Mouse (Mus musculus): ENCODE measurements around the gene Abracl. TPM values are rescaled to one million over a fixed set of nuclear protein-coding genes. Genes with fewer than 3 reads are reported as not detected.

Abracl gene
- total RNA-seq, 2 experiments from 2014 or later = 2.7 to 4.5 TPM

GRCm38 (mm10) chr10:18034408-18034807 is 11.3 kb upstream of the Abracl start:
- intact Hi-C loops (cut with DNase I) = no loop called here
- DNase-seq = no peak

- peak; percentile 23 to 51 for DNase-seq
- intact Hi-C loops (cut with DNase I) = no loop called here
These were observed 776 bp downstream of the Abracl start for GRCm38 (mm10) chr10:18022312-18022711.

DNA sequence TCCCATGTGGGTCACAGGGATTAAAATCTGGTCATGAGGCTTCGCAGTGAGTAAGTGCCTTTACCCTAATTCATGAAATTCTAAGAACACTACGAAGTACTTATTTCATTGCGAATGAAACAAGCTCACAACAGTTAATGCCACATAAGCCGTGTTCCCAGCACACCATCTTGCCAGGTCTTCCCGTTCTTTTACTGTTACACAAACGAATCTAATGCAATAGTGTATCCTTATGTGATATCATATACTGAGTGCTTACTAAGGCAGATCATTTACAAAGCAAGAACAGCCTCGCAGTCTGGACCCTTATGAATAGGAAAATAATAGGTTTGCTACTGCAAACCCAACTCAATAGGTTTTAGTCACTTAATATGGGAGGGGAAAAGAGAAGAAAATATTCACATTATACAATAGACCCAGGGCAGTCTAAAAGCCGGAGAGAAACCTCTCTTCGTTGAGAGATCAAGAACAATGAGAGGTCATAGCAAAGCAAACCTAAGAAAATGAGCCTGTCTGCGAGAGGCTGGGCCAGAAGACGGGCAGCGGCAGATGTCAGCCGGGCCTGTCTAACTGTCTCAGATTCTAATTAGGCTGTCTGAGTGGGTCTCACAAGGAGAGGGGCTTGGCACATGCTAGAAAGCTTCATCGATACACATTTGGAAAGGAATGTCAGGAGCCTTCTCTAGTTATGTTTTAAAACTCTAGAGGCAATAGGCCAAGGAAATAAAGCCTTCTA is 1.3 kb downstream of the Abracl start:
- DNase-seq = no peak
- intact Hi-C loops (cut with DNase I) = no loop called here

DNA sequence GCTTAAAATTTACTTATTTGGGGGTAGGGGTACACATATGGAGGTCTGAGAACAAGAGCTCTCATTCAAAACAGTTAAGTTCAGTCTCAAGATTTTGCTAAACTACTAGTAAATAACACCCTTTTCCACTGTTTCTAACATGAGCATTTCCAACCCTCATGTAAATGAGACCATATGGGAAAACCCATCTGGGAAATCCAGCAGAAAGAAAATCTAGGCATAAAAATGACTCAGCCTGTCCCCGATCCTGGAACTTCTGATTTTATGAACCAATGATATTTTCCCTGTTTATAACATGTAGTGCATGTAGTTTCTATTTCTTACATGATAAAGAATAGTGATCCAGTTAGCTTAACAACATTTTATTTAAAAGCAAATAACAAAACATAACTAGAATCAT is 2.2 kb downstream of the Abracl start:
- intact Hi-C loops (cut with DNase I) = no loop called here
- DNase-seq = no peak

DNA sequence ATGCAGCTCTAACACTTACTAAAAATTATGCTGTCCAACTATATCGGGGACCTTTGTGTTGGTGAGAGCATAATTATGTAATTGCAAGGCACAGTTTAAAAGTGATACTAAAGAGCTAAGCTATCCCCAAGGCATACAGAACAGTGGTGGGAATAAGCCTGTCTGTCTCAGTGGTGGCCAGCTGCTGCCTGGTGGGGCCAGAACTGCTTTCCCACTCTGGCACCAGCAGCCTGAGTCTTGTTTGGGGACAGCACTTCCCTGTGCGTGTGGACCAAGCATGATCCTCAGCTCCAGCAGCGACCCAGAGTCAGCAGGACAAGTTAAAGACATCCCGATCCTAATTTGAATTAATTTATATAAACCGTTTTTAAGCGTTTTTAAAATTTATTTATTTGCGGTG is 2.6 kb downstream of the Abracl start:
- intact Hi-C loops (cut with DNase I) = no loop called here
- DNase-seq = no peak

- intact Hi-C loops (cut with DNase I) = no loop called here
- DNase-seq = no peak
These were observed 11.3 kb downstream of the Abracl start for GRCm38 (mm10) chr10:18011761-18012160.

GRCm38 (mm10) chr10:18009744-18010143 is 13.3 kb downstream of the Abracl start:
- intact Hi-C loops (cut with DNase I) = no loop called here
- DNase-seq = no peak

GRCm38 (mm10) chr10:18008118-18008517 is 15.0 kb downstream of the Abracl start:
- DNase-seq = no peak
- intact Hi-C loops (cut with DNase I) = no loop called here

- no peak for DNase-seq
- intact Hi-C loops (cut with DNase I) = no loop called here
These were observed 15.8 kb downstream of the Abracl start for GRCm38 (mm10) chr10:18007243-18007642.

GRCm38 (mm10) chr10:18006756-18007155 is 16.3 kb downstream of the Abracl start:
- DNase-seq = peak in 1 of 2 experiments; percentile 37

GRCm38 (mm10) chr10:18005136-18005955 is 17.7 kb downstream of the Abracl start:
- intact Hi-C loops (cut with DNase I) = no loop called here
- no peak for DNase-seq

More at GRCm38 (mm10) chr10:18006756-18007155, 16.3 kb downstream of the Abracl start:
- intact Hi-C loops (cut with DNase I) = no loop called here

DNA sequence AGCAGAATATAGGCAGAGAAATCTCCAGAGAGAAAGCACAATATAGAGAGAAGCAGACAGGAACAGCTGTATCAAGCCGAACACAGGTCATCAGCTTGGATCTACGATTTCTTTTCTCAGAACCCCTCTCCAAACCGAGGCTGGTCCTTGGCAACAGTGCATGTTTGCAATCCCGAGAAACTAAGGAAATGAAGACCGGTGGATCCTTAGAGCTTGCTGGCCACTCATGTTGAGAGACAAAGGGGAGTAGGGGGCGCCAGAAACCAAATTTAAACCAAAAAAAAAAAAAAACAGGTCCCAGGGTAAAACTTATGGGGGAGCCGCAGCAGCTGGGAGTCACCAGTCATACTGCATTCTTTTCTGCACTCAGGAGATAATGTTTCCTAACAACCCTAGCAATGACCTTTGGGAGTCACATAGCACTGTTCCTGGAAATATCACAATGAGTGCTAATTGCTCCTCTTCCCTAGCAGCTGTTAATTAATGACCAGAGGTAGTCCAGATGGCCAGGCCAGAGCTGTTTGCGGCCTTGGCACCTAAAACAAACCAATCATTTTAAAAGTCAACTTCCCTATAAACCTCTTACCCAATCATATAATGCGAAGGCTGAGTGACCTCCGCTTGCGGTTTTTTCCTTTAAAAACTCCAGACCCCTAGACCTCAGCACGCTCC is 19.0 kb downstream of the Abracl start:
- intact Hi-C loops (cut with DNase I) = no loop called here
- no peak for DNase-seq

GRCm38 (mm10) chr10:17990576-17990975 is 32.5 kb downstream of the Abracl start:
- intact Hi-C loops (cut with DNase I) = no loop called here
- no peak for DNase-seq

DNA sequence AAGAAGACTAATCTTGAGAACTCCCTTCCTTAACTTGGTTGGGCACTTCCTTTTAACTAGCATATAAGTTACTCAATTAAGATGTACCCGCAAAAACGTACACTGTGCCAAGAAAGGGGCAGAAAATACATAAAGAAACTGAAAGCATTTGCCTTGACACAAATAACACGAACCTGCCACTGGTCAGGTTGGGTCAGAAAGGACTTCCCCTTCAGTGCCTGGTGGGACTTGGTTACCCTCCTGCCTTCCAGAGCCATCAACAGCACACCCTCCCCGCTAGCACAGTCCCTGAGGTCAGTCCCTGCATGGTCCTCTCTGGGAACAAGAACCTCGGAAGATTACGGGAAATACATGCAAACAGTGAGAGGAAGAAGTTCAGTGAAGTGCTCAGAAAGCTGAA is 34.0 kb downstream of the Abracl start:
- DNase-seq = no peak
- intact Hi-C loops (cut with DNase I) = no loop called here

- intact Hi-C loops (cut with DNase I) = no loop called here
These were observed 35.2 kb downstream of the Abracl start for GRCm38 (mm10) chr10:17987823-17988423.

GRCm38 (mm10) chr10:17983313-17983712 is 39.8 kb downstream of the Abracl start:
- peak; percentile 44 to 50 for DNase-seq
- intact Hi-C loops (cut with DNase I) = no loop called here

More at GRCm38 (mm10) chr10:17987823-17988423, 35.2 kb downstream of the Abracl start:
- DNase-seq = no peak

DNA sequence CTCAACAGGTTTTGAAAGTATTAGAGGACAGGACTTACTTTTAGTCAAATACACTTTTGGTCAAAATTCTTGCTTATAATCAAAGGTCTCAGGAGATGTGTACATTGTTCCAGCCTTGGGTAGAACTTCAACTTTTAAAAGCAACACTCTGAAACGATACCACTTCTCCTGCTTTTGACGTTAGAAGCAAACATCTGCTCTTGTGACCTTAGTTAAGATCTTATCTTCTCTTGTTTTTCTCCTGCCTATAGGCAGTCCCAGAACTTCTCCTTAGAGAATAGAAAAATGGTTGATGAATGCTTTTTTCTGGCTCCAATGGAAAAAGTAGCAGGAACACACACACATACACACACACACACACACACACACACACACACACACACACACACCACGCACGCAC is 57.0 kb downstream of the Abracl start:
- DNase-seq = no peak
- intact Hi-C loops (cut with DNase I) = no loop called here
